Mouse (Mus musculus) megakaryocyte, embryonic 14.5 days (primary cell): ENCODE data around the gene Armc9.

Experiments used
- FLI1 ChIP-seq: IDR thresholded peaks from 2 replicates; pipeline ENCODE4 v1.6.1; 2012; ENCODE audit warnings: low read length, inconsistent platforms, mixed read lengths
- GATA1 ChIP-seq: IDR thresholded peaks from 3 replicates; pipeline ENCODE4 v1.6.1; 2012; ENCODE audit warnings: mixed read lengths, low read length, inconsistent platforms, borderline replicate concordance

DNA sequence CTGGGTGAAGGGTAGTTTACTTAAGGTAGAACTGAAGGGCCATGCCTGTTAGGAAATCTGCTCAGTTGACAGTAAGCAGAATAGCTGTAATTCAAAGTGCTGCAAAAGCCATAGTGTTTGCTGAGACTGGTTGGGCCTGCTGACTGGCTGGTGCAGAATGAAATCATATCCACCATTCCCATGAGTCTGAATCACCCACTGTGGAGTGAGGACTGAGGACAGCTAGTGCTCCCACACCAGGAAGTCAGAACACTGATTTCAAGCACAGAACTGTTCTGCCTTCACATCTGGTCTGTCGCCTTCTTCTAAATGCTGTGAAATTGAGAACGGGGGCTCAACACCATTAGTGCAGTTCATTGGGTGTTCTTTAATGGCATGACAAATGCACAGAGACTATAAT lies 28.5 kb upstream of the Armc9 start:
- TF ChIP-seq GATA1 (no peak), FLI1 (no peak)
